Comparison of ENCODE assay signal across 20 mouse cellular contexts in the genomic region with DNA sequence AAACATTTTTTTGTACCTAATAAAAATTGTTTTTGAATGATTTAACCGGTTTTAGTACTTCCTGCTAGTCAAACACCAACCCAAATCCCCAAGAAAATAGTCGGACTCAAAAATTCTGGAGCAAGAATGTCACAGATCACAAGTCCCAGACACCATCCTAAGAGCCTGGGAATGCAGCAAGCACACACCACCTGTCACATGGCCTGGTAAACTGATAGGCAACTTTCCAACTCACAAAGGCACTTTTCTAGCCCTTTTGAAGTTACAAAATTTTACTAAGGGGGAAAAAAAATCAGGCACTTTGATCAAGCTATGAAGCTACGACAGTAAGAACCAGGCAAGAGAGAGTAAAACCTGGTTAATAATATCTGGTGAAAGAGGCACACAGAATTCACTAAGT.
"Had no signal": no experiment of that assay in that cellular context is flagged by ENCODE, and none has a peak within 500 bp of the region (broad histone marks: within the 10 kb centered on the region; RNA-seq: fewer than 3 reads in every experiment).

No protein-coding gene starts in this region.

- H3K36me3 ChIP-seq: limb, embryonic 10.5 days; limb, embryonic 13.5 days; midbrain, embryonic 12.5 days; midbrain, embryonic 15.5 days; neural tube, embryonic 13.5 days had no signal

- H3K27ac ChIP-seq: kidney, postnatal 0 days; layer of hippocampus, adult 2 months; limb, embryonic 10.5 days; limb, embryonic 13.5 days; liver, embryonic 14.5 days; macrophage; midbrain, embryonic 12.5 days; midbrain, embryonic 15.5 days; neural tube, embryonic 13.5 days had no signal

- H3K9me3 ChIP-seq: limb, embryonic 10.5 days; limb, embryonic 13.5 days; midbrain, embryonic 12.5 days; midbrain, embryonic 15.5 days; neural tube, embryonic 13.5 days had no signal

- H3K9ac ChIP-seq: limb, embryonic 13.5 days; liver, embryonic 14.5 days; liver, postnatal 0 days; lung, embryonic 14.5 days; midbrain, embryonic 12.5 days; midbrain, embryonic 15.5 days; neural tube, embryonic 13.5 days had no signal

- H3K4me3 ChIP-seq: layer of hippocampus, adult 2 months; limb, embryonic 10.5 days; limb, embryonic 13.5 days; midbrain, embryonic 12.5 days; midbrain, embryonic 15.5 days; neural tube, embryonic 13.5 days had no signal

- DNase-seq: kidney, postnatal 25 days; layer of hippocampus, adult 9-11 months; liver; liver, postnatal 0 days; retina, postnatal 1 day; right cerebral cortex, postnatal 25 days; spleen, adult 18-20 months; thymus, adult 18-20 months; thymus, postnatal 36 days had no signal

- ATAC-seq: liver, postnatal 0 days; lung, postnatal 0 days; midbrain, embryonic 15.5 days had no signal

- H3K4me2 ChIP-seq: midbrain, embryonic 12.5 days; midbrain, embryonic 15.5 days; neural tube, embryonic 13.5 days had no signal
